Mouse (Mus musculus) left cerebral cortex, adult 9 months (tissue): ENCODE measurements around the gene Eif1ad.
"Not testable (repeated sequence)": the region's sequence is repeated elsewhere in the genome, so short reads cannot be mapped to it uniquely, and the experiment has no call there.

Experiments
- DNase-seq, 2 experiments: peaks; one replicate each; pipeline ENCODE4 v3.0.0; 2022; ENCODE audit warnings: low spot score in 2 of 2

Gene Eif1ad

DNA sequence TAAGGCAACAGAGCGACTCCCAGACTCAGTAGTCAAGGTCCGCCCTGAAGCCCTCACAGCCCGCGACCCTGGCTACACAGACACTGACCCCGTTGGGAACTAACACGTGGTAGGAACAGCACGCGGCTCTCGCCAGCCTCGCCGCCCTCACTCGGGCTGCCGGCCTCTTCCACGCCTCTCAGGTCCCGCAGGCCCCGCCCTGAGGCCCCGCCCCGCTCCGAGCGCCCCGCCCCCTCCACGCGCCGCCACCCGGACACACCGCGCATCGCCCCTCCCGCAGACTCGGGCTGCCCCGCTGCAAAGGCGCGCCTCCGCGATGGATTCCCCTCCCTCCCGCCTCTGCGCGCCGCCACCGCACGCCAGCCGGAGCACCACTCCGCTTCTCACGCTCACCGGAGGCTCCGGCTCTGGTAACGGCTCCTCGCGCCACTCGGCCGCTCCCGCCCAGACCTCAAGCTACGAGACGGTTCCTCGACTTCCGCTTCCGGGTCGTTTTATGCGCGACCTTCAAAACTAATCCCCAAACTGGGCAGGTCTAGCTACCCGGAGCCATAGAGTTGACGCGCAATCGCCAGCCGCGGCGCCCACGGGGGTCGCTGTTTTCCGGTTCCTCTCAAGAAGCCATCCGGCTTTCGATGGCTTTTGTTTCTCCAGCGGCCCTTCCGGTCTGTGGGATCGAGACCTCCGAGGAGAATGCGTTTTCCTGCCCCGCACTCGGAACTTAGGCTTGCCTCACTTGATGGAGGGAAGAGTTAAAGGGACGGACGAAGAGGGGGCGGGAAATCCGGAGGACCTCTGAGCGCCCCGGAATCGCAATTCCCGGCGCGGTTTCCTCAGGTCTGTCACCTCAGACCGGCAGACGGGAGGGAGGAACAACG lies at the start of gene Eif1ad:
Eif1ad (plus strand) TSS at position 567 of the 878 bp plus-strand sequence.
- peak; percentile 88 to 96 for DNase-seq

DNA sequence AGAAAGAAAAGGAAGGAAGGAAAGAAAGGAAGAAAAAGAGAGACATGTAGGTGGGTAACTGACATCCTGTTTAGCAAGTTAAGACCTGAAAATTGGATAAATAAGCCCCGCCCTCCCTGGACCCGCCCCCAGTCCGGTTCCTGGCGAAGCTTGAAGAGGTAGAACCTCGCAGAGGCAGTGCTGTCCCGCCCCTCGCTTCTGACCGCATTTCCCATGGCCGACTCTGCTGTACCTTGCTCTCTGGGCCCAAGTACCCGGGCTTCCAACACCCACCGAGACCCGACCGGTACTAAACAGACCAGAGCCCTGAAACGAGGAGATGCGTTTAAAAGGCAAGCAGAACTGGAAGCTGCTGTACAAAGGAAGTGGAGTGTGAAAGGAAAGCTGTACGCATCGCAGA lies 42.7 kb upstream of the Eif1ad start:
- no peak for DNase-seq

- no peak for DNase-seq
Measured at GRCm38 (mm10) chr19:5327970-5328369, 38.6 kb upstream of the Eif1ad start.

DNA sequence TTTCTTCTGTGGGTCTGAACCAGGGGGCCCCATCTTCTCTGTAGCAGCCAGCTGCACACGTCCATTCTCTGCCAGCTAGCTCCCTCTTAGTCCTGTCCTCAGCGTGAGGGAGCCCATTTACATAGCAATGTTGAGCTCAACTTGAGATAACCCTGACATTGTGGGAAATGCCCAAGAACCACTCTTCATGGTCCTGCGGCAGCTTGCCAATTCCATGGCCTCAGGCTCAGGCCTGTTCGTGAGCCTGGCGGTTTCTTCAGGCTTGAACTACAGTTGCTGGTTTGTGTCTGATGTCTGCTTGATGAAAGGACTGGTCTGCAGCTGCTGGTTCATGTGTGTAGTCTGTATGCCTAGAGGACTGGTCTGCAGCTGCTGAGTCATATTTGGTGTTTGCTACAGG lies 31.8 kb upstream of the Eif1ad start:
- no peak for DNase-seq

DNA sequence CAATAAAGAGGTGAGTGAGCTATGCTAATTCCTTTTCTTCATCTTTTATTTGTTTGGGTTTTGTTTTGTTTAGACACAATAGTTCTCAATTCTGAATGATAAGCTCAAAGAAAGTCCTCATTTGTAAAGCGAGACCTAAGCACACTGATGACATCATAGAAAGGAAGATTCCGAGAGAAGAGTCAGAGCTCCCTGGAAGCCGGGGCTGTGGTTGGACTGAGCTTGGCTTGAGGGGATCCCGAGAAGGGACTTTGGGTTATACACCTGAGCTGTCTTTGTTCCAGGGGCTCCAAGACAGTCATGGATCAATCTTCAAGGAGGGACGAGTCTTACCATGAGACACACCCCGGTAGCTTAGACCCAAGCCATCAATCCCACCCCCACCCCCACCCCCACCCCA lies 31.1 kb upstream of the Eif1ad start, which contains the start of gene Catsper1:
Catsper1 (plus strand) TSS at position 301 of the 400 bp plus-strand sequence.
- no peak for DNase-seq

DNA sequence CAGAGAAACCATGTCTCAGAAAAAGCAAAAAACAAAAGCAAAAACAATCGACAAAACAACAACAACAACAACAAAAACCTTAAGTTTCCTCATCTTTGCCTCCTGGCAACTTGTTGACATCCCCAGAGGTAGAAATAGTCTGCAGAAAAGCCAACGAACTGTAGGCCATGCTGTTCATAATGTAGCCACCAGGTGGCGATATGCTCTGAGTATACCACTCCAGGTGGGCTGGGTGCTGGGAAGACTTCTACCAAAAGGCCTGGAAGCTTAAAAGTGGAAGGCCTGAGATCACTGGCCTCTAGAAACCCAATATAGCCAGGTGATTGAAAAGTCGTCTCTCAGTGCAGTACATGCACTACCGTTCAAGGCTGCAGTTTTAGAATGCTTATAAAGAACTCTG lies 28.6 kb upstream of the Eif1ad start:
- DNase-seq, result peak; percentile 20 to 85

DNA sequence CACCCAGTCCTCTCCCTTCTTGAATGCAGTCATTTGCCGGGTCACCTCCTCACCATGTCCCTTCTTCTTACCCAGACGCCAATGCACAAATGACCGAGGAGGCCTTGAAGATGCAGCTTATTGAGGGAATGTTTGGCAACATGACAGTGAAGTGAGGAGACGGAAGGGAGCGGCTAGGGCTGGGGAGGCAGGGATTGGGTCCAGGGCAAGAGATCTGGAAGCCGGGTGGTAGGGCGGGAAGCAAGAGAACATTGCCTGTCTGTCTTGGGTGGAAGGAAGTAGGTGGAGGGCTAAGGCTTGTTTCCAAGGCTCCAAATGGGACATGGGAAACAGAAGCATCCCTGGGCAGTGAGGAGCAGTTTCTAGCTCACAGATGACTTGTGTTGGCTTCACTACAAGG lies 25.2 kb upstream of the Eif1ad start:
- DNase-seq, result no peak

GRCm38 (mm10) chr19:5345297-5346131 lies 21.0 kb upstream of the Eif1ad start:
- DNase-seq, result no peak

GRCm38 (mm10) chr19:5348064-5348463 lies 18.5 kb upstream of the Eif1ad start:
- no peak for DNase-seq

DNA sequence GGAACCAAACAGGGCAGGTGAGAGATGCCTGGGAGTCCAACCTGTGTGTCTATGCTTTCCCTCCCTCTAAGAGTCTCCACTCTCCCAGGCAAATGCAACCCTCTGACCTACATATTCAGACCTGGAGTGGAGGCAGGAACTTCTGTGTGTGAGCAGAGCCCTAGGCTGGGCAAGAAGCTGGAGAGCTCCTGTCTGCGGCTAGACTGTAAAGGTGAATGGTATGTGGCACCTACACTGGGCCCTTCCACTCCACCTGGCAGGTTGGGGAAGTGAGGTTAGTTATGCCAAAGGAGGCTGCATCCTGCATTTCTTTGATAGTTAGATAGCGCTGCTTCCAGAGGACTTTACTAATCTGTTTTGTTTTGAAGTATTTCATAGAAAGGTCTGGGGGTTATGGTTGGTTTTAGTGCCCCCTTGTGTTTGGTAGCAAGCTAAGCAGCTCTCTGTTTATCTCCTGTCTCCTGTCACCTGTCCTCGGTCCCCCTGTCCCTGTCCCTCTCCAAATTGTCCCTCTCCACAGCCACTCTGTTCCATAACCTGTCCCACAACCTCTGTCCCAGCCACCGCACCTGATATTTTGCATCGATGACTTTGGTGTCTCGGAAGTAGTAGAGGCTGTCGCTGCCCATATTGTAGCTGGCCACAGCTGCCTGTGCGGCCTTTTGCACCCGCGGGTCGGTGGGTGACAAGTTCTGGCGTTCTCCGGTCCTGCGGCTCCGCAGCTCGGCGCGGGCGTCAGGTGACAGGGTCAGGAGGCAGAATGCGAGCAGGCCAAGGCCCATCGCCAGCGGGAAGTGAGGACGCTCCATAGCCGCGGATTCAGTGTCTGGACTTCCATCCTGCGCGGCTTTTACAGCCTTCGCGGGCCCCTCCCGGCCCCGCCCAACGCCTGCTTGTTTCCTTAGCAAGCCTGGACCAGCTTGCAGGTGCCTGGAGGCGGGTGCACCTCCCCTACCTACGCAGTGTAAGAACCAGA lies 17.7 kb upstream of the Eif1ad start:
- DNase-seq, result peak in 1 of 2 experiments; percentile 24

DNA sequence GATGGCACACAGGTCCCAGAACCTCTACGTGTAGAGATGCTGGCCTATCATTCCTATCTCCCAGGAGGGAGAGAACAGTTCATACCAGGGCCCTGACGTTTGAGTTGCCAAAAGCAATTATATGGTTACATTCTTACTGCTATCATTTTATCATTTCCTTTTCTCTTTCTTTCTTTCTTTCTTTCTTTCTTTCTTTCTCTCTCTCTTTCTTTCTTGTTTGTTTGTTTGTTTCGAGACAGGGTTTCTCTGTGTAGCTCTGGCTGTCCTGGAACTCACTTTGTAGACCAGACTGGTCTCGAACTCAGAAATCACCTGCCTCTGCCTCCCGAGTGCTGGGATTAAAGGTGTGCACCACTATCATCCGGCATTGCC lies 17.1 kb upstream of the Eif1ad start, which contains the start of gene Cst6:
Cst6 (minus strand) TSS at position 73 of the 372 bp plus-strand sequence.
- not testable (repeated sequence) for DNase-seq

GRCm38 (mm10) chr19:5353609-5354008 lies 12.9 kb upstream of the Eif1ad start:
- no peak for DNase-seq

DNA sequence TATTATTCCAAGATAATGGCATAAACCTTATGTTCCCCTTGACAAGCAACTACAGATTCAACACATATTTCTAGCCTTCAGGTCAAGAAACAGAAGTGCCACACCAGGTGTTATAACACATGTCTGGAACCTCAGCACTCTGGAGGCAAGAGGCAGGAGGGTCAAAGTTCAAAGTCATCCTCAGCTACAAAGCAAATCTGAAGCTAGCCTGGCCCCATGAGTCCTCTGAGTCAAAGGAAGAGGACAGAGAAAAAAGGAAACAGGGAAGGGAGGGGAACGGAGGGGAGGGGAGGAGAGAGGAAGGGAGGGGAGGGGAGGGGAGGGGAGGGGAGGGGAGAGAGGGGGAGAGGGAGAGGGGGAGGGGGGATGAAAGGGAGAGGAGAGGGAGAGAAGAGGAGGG lies 10.5 kb upstream of the Eif1ad start:
- no peak for DNase-seq

DNA sequence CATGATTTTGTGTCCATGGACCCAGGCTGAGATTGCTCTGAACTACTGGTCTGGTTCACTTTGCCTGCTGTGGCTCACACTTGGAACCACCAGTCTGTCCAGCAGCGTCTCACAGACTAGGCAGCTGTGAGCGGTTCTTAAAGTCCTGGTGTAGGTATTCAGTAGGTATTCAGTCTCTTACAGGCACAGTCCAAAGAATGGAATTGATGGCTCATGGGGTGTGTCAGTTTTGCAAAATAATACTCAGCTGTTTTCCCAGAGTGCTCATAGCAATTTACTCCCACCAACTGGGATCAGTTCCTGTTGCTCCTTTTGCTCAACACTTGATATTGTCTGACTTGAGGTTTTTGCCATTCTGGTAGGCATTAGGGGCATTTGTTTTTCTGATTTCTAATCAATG lies 4.4 kb upstream of the Eif1ad start:
- DNase-seq, result no peak

DNA sequence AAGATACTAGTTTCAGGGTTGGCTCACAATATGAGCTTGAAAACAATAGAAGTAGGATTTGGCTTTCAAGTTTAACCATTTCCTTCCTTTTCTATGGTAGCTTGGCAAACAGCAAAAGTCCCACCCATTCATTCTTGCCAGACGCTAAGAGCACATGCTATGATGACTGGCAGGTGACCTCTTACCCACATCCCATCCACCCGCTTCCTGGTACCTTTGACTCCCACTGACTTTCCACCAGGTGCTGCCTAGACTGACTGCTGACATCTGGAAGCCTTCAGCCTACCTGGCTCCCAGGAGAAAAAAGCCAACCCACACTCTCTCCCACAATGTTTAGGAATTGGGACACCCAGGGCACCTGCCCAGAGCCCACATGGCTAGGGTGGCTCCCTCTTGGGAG lies 2.4 kb upstream of the Eif1ad start:
- DNase-seq, result no peak

DNA sequence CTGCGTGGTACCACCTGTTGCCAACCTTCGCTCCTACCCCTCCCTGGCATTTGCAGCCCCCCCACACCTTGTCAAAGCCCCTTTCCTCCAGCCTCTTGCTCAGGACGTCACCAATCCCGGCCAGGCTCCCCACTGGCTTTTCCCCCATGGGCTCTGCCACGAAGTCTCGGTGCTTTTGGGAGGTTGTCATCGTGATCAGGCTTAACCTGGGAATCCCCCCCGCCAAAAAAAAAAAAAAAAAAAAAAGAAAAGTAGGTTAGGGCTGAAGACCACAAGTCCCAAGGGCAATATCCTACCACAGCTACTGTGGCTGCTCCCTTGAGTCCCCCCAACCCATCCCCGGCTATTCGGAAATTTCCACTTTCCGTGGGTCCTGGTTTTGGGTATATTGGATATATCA lies 790 bp upstream of the Eif1ad start:
- DNase-seq, result no peak

GRCm38 (mm10) chr19:5367053-5367359 lies 465 bp downstream of the Eif1ad start, which contains the start of gene Banf1:
Gene Banf1 (minus strand): TSS chr19:5367168.
- DNase-seq, result no peak

GRCm38 (mm10) chr19:5367455-5367854 lies 914 bp downstream of the Eif1ad start:
- no peak for DNase-seq

GRCm38 (mm10) chr19:5370932-5371331 lies 4.4 kb downstream of the Eif1ad start:
- DNase-seq, result no peak

DNA sequence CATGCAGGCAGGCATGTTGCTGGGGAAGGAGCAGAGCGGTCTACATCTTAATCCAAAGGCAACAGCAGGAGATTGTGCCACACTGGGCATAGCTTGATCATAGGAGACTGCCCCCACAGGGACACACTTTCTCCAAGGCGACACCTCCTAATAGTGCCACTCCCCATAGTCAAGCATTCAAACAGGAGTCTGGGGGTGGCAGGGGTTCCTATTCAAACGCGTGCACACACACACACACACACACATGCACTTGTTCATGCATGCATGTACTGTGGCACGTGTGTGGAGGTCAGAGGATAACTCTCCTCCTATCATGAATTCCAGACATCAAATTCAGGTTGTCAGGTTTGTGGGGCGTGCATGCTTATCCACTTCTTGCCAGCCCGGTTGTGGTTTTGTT lies 6.2 kb downstream of the Eif1ad start:
- DNase-seq, result no peak

- DNase-seq, result no peak
Measured at GRCm38 (mm10) chr19:5374177-5374576, 7.6 kb downstream of the Eif1ad start.

GRCm38 (mm10) chr19:5374748-5375147 lies 8.2 kb downstream of the Eif1ad start:
- DNase-seq, result no peak
